8 mouse cellular contexts compared by ENCODE assay signal in genomic region chr19:5688200-5689087, GRCm38 (mm10). TPM values are rescaled to one million over a fixed set of nuclear protein-coding genes. Genes with fewer than 3 reads are reported as not detected.
A peak's percentile ranks its signal among the peaks of the same experiment; 100 is the strongest.
DNase-seq lines count a peak whose midpoint lies in the region; ATAC-seq lines count a peak whose summit lies in the region.

Gene Map3k11, plus strand, starts transcription at chr19:5688742.
Gene Pcnx3, minus strand, starts transcription at chr19:5688908.

- H3K27ac ChIP-seq in hindbrain, embryonic 11.5 days (ENCODE audit: low read depth, low read length), result peak within 1 kb of the TSS; percentile 86

- peaks cover 17% of the 10 kb centered on the region; the same call in 1 of the 2 replicates for H3K4me1 ChIP-seq in hindbrain, embryonic 11.5 days (replicated peaks; ENCODE audit: control insufficient read depth, insufficient read depth, low read length)

- DNase-seq in Muller cell, postnatal 12 days (ENCODE audit: inconsistent ontology term), result peak; percentile 98
- DNase-seq in cerebellum, adult 9-11 months, result peak; percentile 99
- peak; percentile 97 to 99 for DNase-seq in frontal cortex, adult 2 months (ENCODE audit: extremely low spot score in 1 of 2, low spot score in 1 of 2)
- DNase-seq in hindbrain, embryonic 11.5 days (ENCODE audit: low spot score), result peak; percentile 97
- DNase-seq in layer of hippocampus, postnatal 10 days (ENCODE audit: low spot score in 2 of 2), result peak; percentile 96 to 98
- DNase-seq in lung, postnatal 10 days, result peak; percentile 98
- DNase-seq in ovary, postnatal 36 days (ENCODE audit: low spot score), result peak; percentile 97
- peak; percentile 97 for DNase-seq in thymus, postnatal 25 days

- under 1% methylated on average over 67 of the region's 69 CpGs for WGBS in hindbrain, embryonic 11.5 days

- H3K4me3 ChIP-seq in hindbrain, embryonic 11.5 days (ENCODE audit: low read depth, low read length), result peak within 1 kb of the TSS; percentile 88

- peak within 1 kb of the TSS; percentile 96 for H3K4me2 ChIP-seq in hindbrain, embryonic 11.5 days (replicated peaks; ENCODE audit: low read depth, low read length)

- no peaks in the 10 kb centered on the region for H3K9me3 ChIP-seq in hindbrain, embryonic 11.5 days (ENCODE audit: control insufficient read depth, low read length)

- peak; percentile 90 for ATAC-seq in hindbrain, embryonic 11.5 days (ENCODE audit: low FRiP score)

- H3K36me3 ChIP-seq in hindbrain, embryonic 11.5 days (ENCODE audit: control insufficient read depth, insufficient read depth, low read length), result peaks cover 10% of the 10 kb centered on the region

- no peaks in the 10 kb centered on the region for H3K27me3 ChIP-seq in hindbrain, embryonic 11.5 days (ENCODE audit: control insufficient read depth, insufficient read depth, low read length)

- peak within 1 kb of the TSS; percentile 87 for H3K9ac ChIP-seq in hindbrain, embryonic 11.5 days (ENCODE audit: low read depth, low read length)

RNA-seq across cellular contexts. Expression of gene Map3k11, which starts in this region (rescaled TPM):
- polyA plus RNA-seq in frontal cortex, adult 2 months (2012; rRNA removed), result 18.9 and 20.4 TPM in 2 replicates
- 13.4 and 14.7 TPM in 2 replicates for polyA plus RNA-seq in hindbrain, embryonic 11.5 days (2014; fragmentation: Nextera tagmentation; extraction: Ambion mirVana)
- 10 to 100 TPM; 13.0 to 16.1 TPM for total RNA-seq in layer of hippocampus, postnatal 10 days (2021)

RNA-seq across cellular contexts. Expression of gene Pcnx3, which starts in this region (rescaled TPM):
- polyA plus RNA-seq in frontal cortex, adult 2 months (2012; rRNA removed), result 68.4 and 72.5 TPM in 2 replicates
- 22.9 and 23.1 TPM in 2 replicates for polyA plus RNA-seq in hindbrain, embryonic 11.5 days (2014; fragmentation: Nextera tagmentation; extraction: Ambion mirVana)
- total RNA-seq in layer of hippocampus, postnatal 10 days (2021), result 10 to 100 TPM; 69.7 to 82.6 TPM

Comparison
In these comparisons a context has a peak if more than half of its experiments do, and no peak if none do; other contexts are left out.
1. Peak in every context shown above with its lines: DNase-seq, ATAC-seq, H3K4me3 ChIP-seq and H3K27ac ChIP-seq.